Mouse (Mus musculus): ENCODE results near the gene Dhrs3. TPM values are rescaled to one million over a fixed set of nuclear protein-coding genes. Genes with fewer than 3 reads are reported as not detected.

Gene Dhrs3
- polyA plus RNA-seq, 1 experiment from 2014 or later = 35.6 TPM

GRCm38 (mm10) chr4:144903088-144903487 lies 10.5 kb downstream of the Dhrs3 start:
- ATAC-seq (replicated peaks) = no peak
- H3K9me3 ChIP-seq = no peaks in the 10 kb centered on the region
- H3K27me3 ChIP-seq (replicated peaks) = no peaks in the 10 kb centered on the region
- H3K9ac ChIP-seq = no peak overlapping the region
- H3K27ac ChIP-seq = no peak overlapping the region
- H3K36me3 ChIP-seq (replicated peaks) = no peaks in the 10 kb centered on the region
- H3K4me3 ChIP-seq = no peak overlapping the region
- WGBS = 77% methylated on average over 1 of the region's 1 CpGs
- H3K4me1 ChIP-seq = no peaks in the 10 kb centered on the region
- no peak overlapping the region for H3K4me2 ChIP-seq

- H3K36me3 ChIP-seq (replicated peaks) = no peaks in the 10 kb centered on the region
- no peaks in the 10 kb centered on the region for H3K4me1 ChIP-seq
- no peak overlapping the region for H3K4me3 ChIP-seq
- ATAC-seq (replicated peaks) = no peak
- H3K27ac ChIP-seq = no peak overlapping the region
- no peaks in the 10 kb centered on the region for H3K9me3 ChIP-seq
- H3K9ac ChIP-seq = no peak overlapping the region
- no peak overlapping the region for H3K4me2 ChIP-seq
- H3K27me3 ChIP-seq (replicated peaks) = no peaks in the 10 kb centered on the region
- WGBS = 76% methylated on average over 3 of the region's 3 CpGs
Observed at GRCm38 (mm10) chr4:144903932-144904331, 11.3 kb downstream of the Dhrs3 start.

- H3K9me3 ChIP-seq = no peaks in the 10 kb centered on the region
- H3K9ac ChIP-seq = no peak overlapping the region
- H3K4me2 ChIP-seq = no peak overlapping the region
- H3K36me3 ChIP-seq (replicated peaks) = no peaks in the 10 kb centered on the region
- H3K27me3 ChIP-seq (replicated peaks) = no peaks in the 10 kb centered on the region
- 82% methylated on average over 5 of the region's 5 CpGs for WGBS
- H3K27ac ChIP-seq = no peak overlapping the region
- no peak overlapping the region for H3K4me3 ChIP-seq
- no peak for ATAC-seq (replicated peaks)
- no peaks in the 10 kb centered on the region for H3K4me1 ChIP-seq
Observed at GRCm38 (mm10) chr4:144905128-144905527, 12.5 kb downstream of the Dhrs3 start.

- no peak overlapping the region for H3K4me2 ChIP-seq
- H3K9me3 ChIP-seq = no peaks in the 10 kb centered on the region
- no peaks in the 10 kb centered on the region for H3K4me1 ChIP-seq
- no peak overlapping the region for H3K4me3 ChIP-seq
- no peaks in the 10 kb centered on the region for H3K27me3 ChIP-seq (replicated peaks)
- WGBS = 83% methylated on average over 8 of the region's 8 CpGs
- ATAC-seq (replicated peaks) = no peak
- no peaks in the 10 kb centered on the region for H3K36me3 ChIP-seq (replicated peaks)
- no peak overlapping the region for H3K9ac ChIP-seq
- H3K27ac ChIP-seq = no peak overlapping the region
Observed at GRCm38 (mm10) chr4:144906001-144906889, 13.6 kb downstream of the Dhrs3 start.

GRCm38 (mm10) chr4:144906978-144907703 lies 14.5 kb downstream of the Dhrs3 start:
- no peaks in the 10 kb centered on the region for H3K4me1 ChIP-seq
- no peaks in the 10 kb centered on the region for H3K36me3 ChIP-seq (replicated peaks)
- ATAC-seq (replicated peaks) = no peak
- H3K9me3 ChIP-seq = no peaks in the 10 kb centered on the region
- H3K27me3 ChIP-seq (replicated peaks) = no peaks in the 10 kb centered on the region
- H3K4me2 ChIP-seq = no peak overlapping the region
- 79% methylated on average over 4 of the region's 4 CpGs for WGBS
- H3K27ac ChIP-seq = no peak overlapping the region
- H3K4me3 ChIP-seq = no peak overlapping the region
- H3K9ac ChIP-seq = no peak overlapping the region

GRCm38 (mm10) chr4:144908825-144909224 lies 16.2 kb downstream of the Dhrs3 start:
- no peaks in the 10 kb centered on the region for H3K27me3 ChIP-seq (replicated peaks)
- no peaks in the 10 kb centered on the region for H3K36me3 ChIP-seq (replicated peaks)
- no peak for ATAC-seq (replicated peaks)
- no peak overlapping the region for H3K4me2 ChIP-seq
- no peak overlapping the region for H3K27ac ChIP-seq
- no peak overlapping the region for H3K4me3 ChIP-seq
- no peaks in the 10 kb centered on the region for H3K9me3 ChIP-seq
- no peaks in the 10 kb centered on the region for H3K4me1 ChIP-seq
- H3K9ac ChIP-seq = no peak overlapping the region

GRCm38 (mm10) chr4:144910281-144910680 lies 17.7 kb downstream of the Dhrs3 start:
- Histone ChIP-seq H3K4me1 (no peaks in the 10 kb centered on the region), H3K36me3 (replicated peaks) (no peaks in the 10 kb centered on the region), H3K9me3 (no peaks in the 10 kb centered on the region), H3K9ac (no peak overlapping the region), H3K27ac (no peak overlapping the region), H3K4me2 (no peak overlapping the region), H3K4me3 (no peak overlapping the region), H3K27me3 (replicated peaks) (no peaks in the 10 kb centered on the region)
- ATAC-seq (replicated peaks) = no peak
- WGBS = 84% methylated on average over 3 of the region's 3 CpGs

- Histone ChIP-seq H3K36me3 (replicated peaks) (no peaks in the 10 kb centered on the region), H3K4me1 (no peaks in the 10 kb centered on the region), H3K9me3 (no peaks in the 10 kb centered on the region), H3K4me3 (no peak overlapping the region), H3K27me3 (replicated peaks) (no peaks in the 10 kb centered on the region), H3K9ac (no peak overlapping the region), H3K27ac (no peak overlapping the region), H3K4me2 (no peak overlapping the region)
- 87% methylated on average over 6 of the region's 6 CpGs for WGBS
- ATAC-seq (replicated peaks) = no peak
Observed at GRCm38 (mm10) chr4:144913298-144914152, 20.9 kb downstream of the Dhrs3 start.

- Histone ChIP-seq H3K9me3 (no peaks in the 10 kb centered on the region), H3K4me2 (no peak overlapping the region), H3K4me3 (no peak overlapping the region), H3K27ac (no peak overlapping the region), H3K27me3 (replicated peaks) (no peaks in the 10 kb centered on the region), H3K36me3 (replicated peaks) (no peaks in the 10 kb centered on the region), H3K4me1 (no peaks in the 10 kb centered on the region), H3K9ac (no peak overlapping the region)
- 90% methylated on average over 6 of the region's 6 CpGs for WGBS
- no peak for ATAC-seq (replicated peaks)
Observed at GRCm38 (mm10) chr4:144916520-144916919, 23.9 kb downstream of the Dhrs3 start.

- Histone ChIP-seq H3K27me3 (replicated peaks) (no peaks in the 10 kb centered on the region), H3K4me2 (no peak overlapping the region), H3K9ac (no peak overlapping the region), H3K27ac (no peak overlapping the region), H3K36me3 (replicated peaks) (no peaks in the 10 kb centered on the region), H3K9me3 (no peaks in the 10 kb centered on the region), H3K4me1 (no peaks in the 10 kb centered on the region), H3K4me3 (no peak overlapping the region)
- no peak for ATAC-seq (replicated peaks)
- WGBS = 70% methylated on average over 4 of the region's 4 CpGs
Observed at GRCm38 (mm10) chr4:144917101-144917500, 24.5 kb downstream of the Dhrs3 start.

- H3K9me3 ChIP-seq = no peaks in the 10 kb centered on the region
- H3K27me3 ChIP-seq (replicated peaks) = no peaks in the 10 kb centered on the region
- no peaks in the 10 kb centered on the region for H3K4me1 ChIP-seq
- 94% methylated on average over 10 of the region's 10 CpGs for WGBS
- H3K36me3 ChIP-seq (replicated peaks) = no peaks in the 10 kb centered on the region
- H3K27ac ChIP-seq = no peak overlapping the region
- H3K9ac ChIP-seq = no peak overlapping the region
- no peak for ATAC-seq (replicated peaks)
- no peak overlapping the region for H3K4me3 ChIP-seq
- H3K4me2 ChIP-seq = no peak overlapping the region
Observed at GRCm38 (mm10) chr4:144918501-144918900, 25.9 kb downstream of the Dhrs3 start.

Measured in midbrain, embryonic 15.5 days (tissue).